Mouse (Mus musculus) ovary, postnatal 36 days (tissue): ENCODE measurements at regions not wholly inside any gene's neighbourhood (a gene's known extent, or its start where the extent isn't known, plus 50 kb on each side); places are given as distances from the start of the nearest gene placed in this dataset.

Experiments used
- DNase-seq: peaks from one replicate; pipeline ENCODE4 v3.0.0; 2022; ENCODE audit warnings: low spot score, mixed read lengths

GRCm38 (mm10) chr14:98730375-98730774 is 263.7 kb downstream of the Rpl36a-ps1 start:
- no peak for DNase-seq

GRCm38 (mm10) chr14:98728863-98729262 is 265.3 kb downstream of the Rpl36a-ps1 start:
- no peak for DNase-seq

- DNase-seq, result no peak
Measured at GRCm38 (mm10) chr14:98722481-98722880, 271.6 kb downstream of the Rpl36a-ps1 start.

- no peak for DNase-seq
Measured at GRCm38 (mm10) chr14:98721033-98721432, 273.1 kb downstream of the Rpl36a-ps1 start.

- DNase-seq, result no peak
Measured at GRCm38 (mm10) chr14:98708045-98708444, 286.1 kb downstream of the Rpl36a-ps1 start.

- no peak for DNase-seq
Measured at GRCm38 (mm10) chr14:98707574-98707973, 286.5 kb downstream of the Rpl36a-ps1 start.

GRCm38 (mm10) chr14:98703289-98703688 is 290.8 kb downstream of the Rpl36a-ps1 start:
- no peak for DNase-seq

- DNase-seq, result no peak
Measured at GRCm38 (mm10) chr14:98656533-98656932, 337.6 kb downstream of the Rpl36a-ps1 start.

- no peak for DNase-seq
Measured at GRCm38 (mm10) chr14:98654191-98654809, 339.8 kb downstream of the Rpl36a-ps1 start.

- DNase-seq, result no peak
Measured at GRCm38 (mm10) chr14:98651221-98651620, 342.9 kb downstream of the Rpl36a-ps1 start.

- DNase-seq, result no peak
Measured at GRCm38 (mm10) chr14:98650520-98650919, 343.6 kb downstream of the Rpl36a-ps1 start.

- DNase-seq, result no peak
Measured at GRCm38 (mm10) chr14:98647614-98648013, 346.5 kb downstream of the Rpl36a-ps1 start.

GRCm38 (mm10) chr14:98643756-98644155 is 350.4 kb downstream of the Rpl36a-ps1 start:
- DNase-seq, result no peak

GRCm38 (mm10) chr14:98642661-98643331 is 351.3 kb downstream of the Rpl36a-ps1 start:
- DNase-seq, result no peak

GRCm38 (mm10) chr14:98629026-98629425 is 365.1 kb downstream of the Rpl36a-ps1 start:
- no peak for DNase-seq

- no peak for DNase-seq
Measured at GRCm38 (mm10) chr14:98626476-98626875, 367.6 kb downstream of the Rpl36a-ps1 start.

- no peak for DNase-seq
Measured at GRCm38 (mm10) chr14:98625867-98626266, 368.3 kb downstream of the Rpl36a-ps1 start.

- no peak for DNase-seq
Measured at GRCm38 (mm10) chr14:98605772-98606171, 388.3 kb downstream of the Rpl36a-ps1 start.

GRCm38 (mm10) chr14:98596252-98596651 is 397.9 kb downstream of the Rpl36a-ps1 start:
- DNase-seq, result no peak

GRCm38 (mm10) chr14:98589846-98590245 is 404.3 kb downstream of the Rpl36a-ps1 start:
- DNase-seq, result peak; percentile 43

- no peak for DNase-seq
Measured at GRCm38 (mm10) chr14:98571644-98572043, 402.1 kb upstream of the Dach1 start.

GRCm38 (mm10) chr14:98562002-98562401 is 392.4 kb upstream of the Dach1 start:
- no peak for DNase-seq

- DNase-seq, result no peak
Measured at GRCm38 (mm10) chr14:98539792-98540191, 370.2 kb upstream of the Dach1 start.

- DNase-seq, result no peak
Measured at GRCm38 (mm10) chr14:98538267-98538666, 368.7 kb upstream of the Dach1 start.
